Mouse (Mus musculus): ENCODE measurements at regions not wholly inside any gene's neighbourhood (a gene's known extent, or its start where the extent isn't known, plus 50 kb on each side); places are given as distances from the start of the nearest gene placed in this dataset.

- Histone ChIP-seq H3K9me3 (ENCODE audit: control insufficient read depth, low read length) (no peaks in the 10 kb centered on the region), H3K9ac (ENCODE audit: low read depth, low read length) (no peak overlapping the region), H3K4me1 (ENCODE audit: control insufficient read depth, insufficient read depth, low read length) (no peaks in the 10 kb centered on the region), H3K36me3 (ENCODE audit: control insufficient read depth, insufficient read depth, low read length) (no peaks in the 10 kb centered on the region), H3K4me2 (replicated peaks; ENCODE audit: low read depth, low read length) (no peak overlapping the region), H3K27me3 (ENCODE audit: control insufficient read depth, insufficient read depth, low read length) (no peaks in the 10 kb centered on the region), H3K27ac (ENCODE audit: low read depth, low read length) (no peak overlapping the region), H3K4me3 (ENCODE audit: low read length) (no peak overlapping the region)
- ATAC-seq (ENCODE audit: low FRiP score, low TSS enrichment) = no peak
These were observed 140.2 kb upstream of the Mbnl1 start for GRCm38 (mm10) chr3:60332460-60332859.

- H3K27ac ChIP-seq (ENCODE audit: low read depth, low read length) = no peak overlapping the region
- H3K4me2 ChIP-seq (replicated peaks; ENCODE audit: low read depth, low read length) = no peak overlapping the region
- no peak overlapping the region for H3K9ac ChIP-seq (ENCODE audit: low read depth, low read length)
- H3K9me3 ChIP-seq (ENCODE audit: control insufficient read depth, low read length) = no peaks in the 10 kb centered on the region
- WGBS = 91% methylated on average over 2 of the region's 2 CpGs
- H3K4me3 ChIP-seq (ENCODE audit: low read length) = no peak overlapping the region
- ATAC-seq (ENCODE audit: low FRiP score, low TSS enrichment) = no peak
- H3K27me3 ChIP-seq (ENCODE audit: control insufficient read depth, insufficient read depth, low read length) = no peaks in the 10 kb centered on the region
- H3K4me1 ChIP-seq (ENCODE audit: control insufficient read depth, insufficient read depth, low read length) = no peaks in the 10 kb centered on the region
- H3K36me3 ChIP-seq (ENCODE audit: control insufficient read depth, insufficient read depth, low read length) = no peaks in the 10 kb centered on the region
These were observed 139.0 kb upstream of the Mbnl1 start for GRCm38 (mm10) chr3:60333669-60334068.

GRCm38 (mm10) chr3:60334133-60334532 is 138.5 kb upstream of the Mbnl1 start:
- Histone ChIP-seq H3K9ac (ENCODE audit: low read depth, low read length) (no peak overlapping the region), H3K36me3 (ENCODE audit: control insufficient read depth, insufficient read depth, low read length) (no peaks in the 10 kb centered on the region), H3K27me3 (ENCODE audit: control insufficient read depth, insufficient read depth, low read length) (no peaks in the 10 kb centered on the region), H3K9me3 (ENCODE audit: control insufficient read depth, low read length) (no peaks in the 10 kb centered on the region), H3K27ac (ENCODE audit: low read depth, low read length) (no peak overlapping the region), H3K4me2 (replicated peaks; ENCODE audit: low read depth, low read length) (no peak overlapping the region), H3K4me3 (ENCODE audit: low read length) (no peak overlapping the region), H3K4me1 (ENCODE audit: control insufficient read depth, insufficient read depth, low read length) (no peaks in the 10 kb centered on the region)
- ATAC-seq (ENCODE audit: low FRiP score, low TSS enrichment) = no peak
- 85% methylated on average over 2 of the region's 2 CpGs for WGBS

- Histone ChIP-seq H3K27me3 (ENCODE audit: control insufficient read depth, insufficient read depth, low read length) (no peaks in the 10 kb centered on the region), H3K9me3 (ENCODE audit: control insufficient read depth, low read length) (no peaks in the 10 kb centered on the region), H3K4me2 (replicated peaks; ENCODE audit: low read depth, low read length) (no peak overlapping the region), H3K4me3 (ENCODE audit: low read length) (no peak overlapping the region), H3K4me1 (ENCODE audit: control insufficient read depth, insufficient read depth, low read length) (no peaks in the 10 kb centered on the region), H3K36me3 (ENCODE audit: control insufficient read depth, insufficient read depth, low read length) (no peaks in the 10 kb centered on the region), H3K27ac (ENCODE audit: low read depth, low read length) (no peak overlapping the region), H3K9ac (ENCODE audit: low read depth, low read length) (no peak overlapping the region)
- ATAC-seq (ENCODE audit: low FRiP score, low TSS enrichment) = no peak
These were observed 126.2 kb upstream of the Mbnl1 start for GRCm38 (mm10) chr3:60346390-60346789.

- H3K9ac ChIP-seq (ENCODE audit: low read depth, low read length) = no peak overlapping the region
- H3K4me1 ChIP-seq (ENCODE audit: control insufficient read depth, insufficient read depth, low read length) = no peaks in the 10 kb centered on the region
- H3K4me2 ChIP-seq (replicated peaks; ENCODE audit: low read depth, low read length) = no peak overlapping the region
- H3K27ac ChIP-seq (ENCODE audit: low read depth, low read length) = no peak overlapping the region
- H3K9me3 ChIP-seq (ENCODE audit: control insufficient read depth, low read length) = no peaks in the 10 kb centered on the region
- no peaks in the 10 kb centered on the region for H3K27me3 ChIP-seq (ENCODE audit: control insufficient read depth, insufficient read depth, low read length)
- no peak overlapping the region for H3K4me3 ChIP-seq (ENCODE audit: low read length)
- no peak for ATAC-seq (ENCODE audit: low FRiP score, low TSS enrichment)
- no peaks in the 10 kb centered on the region for H3K36me3 ChIP-seq (ENCODE audit: control insufficient read depth, insufficient read depth, low read length)
- 79% methylated on average over 1 of the region's 1 CpGs for WGBS
These were observed 125.6 kb upstream of the Mbnl1 start for GRCm38 (mm10) chr3:60347049-60347448.

GRCm38 (mm10) chr3:60371176-60371965 is 101.3 kb upstream of the Mbnl1 start:
- 83% methylated on average over 2 of the region's 2 CpGs for WGBS
- Histone ChIP-seq H3K9ac (ENCODE audit: low read depth, low read length) (no peak overlapping the region), H3K9me3 (ENCODE audit: control insufficient read depth, low read length) (no peaks in the 10 kb centered on the region), H3K4me3 (ENCODE audit: low read length) (no peak overlapping the region), H3K36me3 (ENCODE audit: control insufficient read depth, insufficient read depth, low read length) (no peaks in the 10 kb centered on the region), H3K4me2 (replicated peaks; ENCODE audit: low read depth, low read length) (no peak overlapping the region), H3K27me3 (ENCODE audit: control insufficient read depth, insufficient read depth, low read length) (no peaks in the 10 kb centered on the region), H3K4me1 (ENCODE audit: control insufficient read depth, insufficient read depth, low read length) (no peaks in the 10 kb centered on the region), H3K27ac (ENCODE audit: low read depth, low read length) (no peak overlapping the region)
- ATAC-seq (ENCODE audit: low FRiP score, low TSS enrichment) = no peak

- no peaks in the 10 kb centered on the region for H3K4me1 ChIP-seq (ENCODE audit: control insufficient read depth, insufficient read depth, low read length)
- WGBS = 75% methylated on average over 1 of the region's 1 CpGs
- H3K27me3 ChIP-seq (ENCODE audit: control insufficient read depth, insufficient read depth, low read length) = no peaks in the 10 kb centered on the region
These were observed 99.0 kb upstream of the Mbnl1 start for GRCm38 (mm10) chr3:60373662-60374061.

GRCm38 (mm10) chr3:60388593-60388992 is 84.0 kb upstream of the Mbnl1 start:
- Histone ChIP-seq H3K9me3 (ENCODE audit: control insufficient read depth, low read length) (no peaks in the 10 kb centered on the region), H3K27me3 (ENCODE audit: control insufficient read depth, insufficient read depth, low read length) (no peaks in the 10 kb centered on the region), H3K27ac (ENCODE audit: low read depth, low read length) (no peak overlapping the region), H3K4me2 (replicated peaks; ENCODE audit: low read depth, low read length) (no peak overlapping the region), H3K36me3 (ENCODE audit: control insufficient read depth, insufficient read depth, low read length) (no peaks in the 10 kb centered on the region), H3K4me3 (ENCODE audit: low read length) (no peak overlapping the region), H3K4me1 (ENCODE audit: control insufficient read depth, insufficient read depth, low read length) (no peaks in the 10 kb centered on the region), H3K9ac (ENCODE audit: low read depth, low read length) (no peak overlapping the region)
- ATAC-seq (ENCODE audit: low FRiP score, low TSS enrichment) = no peak
- 66% methylated on average over 2 of the region's 2 CpGs for WGBS

More at GRCm38 (mm10) chr3:60373662-60374061, 99.0 kb upstream of the Mbnl1 start:
- Histone ChIP-seq H3K9me3 (ENCODE audit: control insufficient read depth, low read length) (no peaks in the 10 kb centered on the region), H3K27ac (ENCODE audit: low read depth, low read length) (no peak overlapping the region), H3K36me3 (ENCODE audit: control insufficient read depth, insufficient read depth, low read length) (no peaks in the 10 kb centered on the region), H3K4me2 (replicated peaks; ENCODE audit: low read depth, low read length) (no peak overlapping the region), H3K4me3 (ENCODE audit: low read length) (no peak overlapping the region), H3K9ac (ENCODE audit: low read depth, low read length) (no peak overlapping the region)
- no peak for ATAC-seq (ENCODE audit: low FRiP score, low TSS enrichment)

GRCm38 (mm10) chr3:60389032-60389431 is 83.6 kb upstream of the Mbnl1 start:
- 75% methylated on average over 2 of the region's 2 CpGs for WGBS
- no peak overlapping the region for H3K27ac ChIP-seq (ENCODE audit: low read depth, low read length)

More at GRCm38 (mm10) chr3:60389032-60389431, 83.6 kb upstream of the Mbnl1 start:
- no peak overlapping the region for H3K9ac ChIP-seq (ENCODE audit: low read depth, low read length)
- no peak overlapping the region for H3K4me2 ChIP-seq (replicated peaks; ENCODE audit: low read depth, low read length)
- no peaks in the 10 kb centered on the region for H3K36me3 ChIP-seq (ENCODE audit: control insufficient read depth, insufficient read depth, low read length)
- no peaks in the 10 kb centered on the region for H3K4me1 ChIP-seq (ENCODE audit: control insufficient read depth, insufficient read depth, low read length)
- no peak overlapping the region for H3K4me3 ChIP-seq (ENCODE audit: low read length)
- no peak for ATAC-seq (ENCODE audit: low FRiP score, low TSS enrichment)
- no peaks in the 10 kb centered on the region for H3K27me3 ChIP-seq (ENCODE audit: control insufficient read depth, insufficient read depth, low read length)
- H3K9me3 ChIP-seq (ENCODE audit: control insufficient read depth, low read length) = no peaks in the 10 kb centered on the region

Data from kidney, embryonic 14.5 days (tissue).